Mouse (Mus musculus): ENCODE data around the gene Pnn. TPM values are rescaled to one million over a fixed set of nuclear protein-coding genes. Genes with fewer than 3 reads are reported as not detected.
"Not testable (repeated sequence)": the region's sequence is repeated elsewhere in the genome, so short reads cannot be mapped to it uniquely, and the experiment has no call there.

The Pnn gene
- polyA plus RNA-seq, 1 experiment: 18.6 TPM

- Histone ChIP-seq H3K4me3 (replicated peaks; ENCODE audit: extremely low read depth, low read depth, low read length) (no peak overlapping the region), H3K4me1 (ENCODE audit: control insufficient read depth, insufficient read depth, low read length) (peaks cover 6% of the 10 kb centered on the region)
- 87% methylated on average over 5 of the region's 5 CpGs for WGBS
- no peak for TF ChIP-seq CTCF (IDR thresholded peaks at IDR 0.05; ENCODE audit: insufficient read depth, low read length)
- TF ChIP-seq POLR2A (IDR thresholded peaks at IDR 0.05; ENCODE audit: borderline replicate concordance, extremely low read depth, low read depth, low read length): no peak
- DNase-seq: no peak
Measured at GRCm38 (mm10) chr12:59053166-59053565, 13.5 kb upstream of the Pnn start.

- Histone ChIP-seq H3K4me3 (replicated peaks; ENCODE audit: extremely low read depth, low read depth, low read length) (no peak overlapping the region), H3K4me1 (ENCODE audit: control insufficient read depth, insufficient read depth, low read length) (peaks cover 6% of the 10 kb centered on the region)
- no peak for DNase-seq
- TF ChIP-seq POLR2A (IDR thresholded peaks at IDR 0.05; ENCODE audit: borderline replicate concordance, extremely low read depth, low read depth, low read length): no peak
- no peak for TF ChIP-seq CTCF (IDR thresholded peaks at IDR 0.05; ENCODE audit: insufficient read depth, low read length)
Measured at GRCm38 (mm10) chr12:59053976-59054375, 12.7 kb upstream of the Pnn start.

- no peak for TF ChIP-seq CTCF (IDR thresholded peaks at IDR 0.05; ENCODE audit: insufficient read depth, low read length)
- no peak for TF ChIP-seq POLR2A (IDR thresholded peaks at IDR 0.05; ENCODE audit: borderline replicate concordance, extremely low read depth, low read depth, low read length)
- WGBS: 50% methylated on average over 4 of the region's 4 CpGs
- Histone ChIP-seq H3K4me3 (replicated peaks; ENCODE audit: extremely low read depth, low read depth, low read length) (no peak overlapping the region), H3K4me1 (ENCODE audit: control insufficient read depth, insufficient read depth, low read length) (peaks cover 13% of the 10 kb centered on the region)
- no peak for DNase-seq
Measured at GRCm38 (mm10) chr12:59055196-59055850, 11.4 kb upstream of the Pnn start.

DNA sequence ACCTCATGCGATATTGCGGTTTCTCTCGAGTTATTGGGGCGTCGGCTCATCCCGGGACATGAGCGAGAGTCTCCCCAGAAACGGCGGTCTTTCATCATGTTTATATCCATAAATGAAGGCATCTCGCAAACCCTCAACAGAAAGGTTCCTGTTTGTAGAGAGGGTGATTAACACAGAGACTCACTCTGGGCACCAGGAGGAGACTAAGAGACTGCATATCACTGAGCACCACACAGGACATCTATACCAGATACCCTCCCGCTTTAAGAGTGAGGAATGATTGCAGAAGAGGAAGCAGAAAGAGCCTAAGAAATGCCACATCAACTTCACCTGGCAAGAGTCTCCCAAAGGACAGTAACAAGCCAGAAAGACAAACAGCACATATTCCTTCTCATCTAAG is 10.5 kb upstream of the Pnn start:
- WGBS: 95% methylated on average over 11 of the region's 11 CpGs
- Histone ChIP-seq H3K4me3 (replicated peaks; ENCODE audit: extremely low read depth, low read depth, low read length) (no peak overlapping the region), H3K4me1 (ENCODE audit: control insufficient read depth, insufficient read depth, low read length) (peaks cover 14% of the 10 kb centered on the region)
- no peak for TF ChIP-seq CTCF (IDR thresholded peaks at IDR 0.05; ENCODE audit: insufficient read depth, low read length)
- no peak for TF ChIP-seq POLR2A (IDR thresholded peaks at IDR 0.05; ENCODE audit: borderline replicate concordance, extremely low read depth, low read depth, low read length)
- DNase-seq: no peak

- H3K4me3 ChIP-seq (replicated peaks; ENCODE audit: extremely low read depth, low read depth, low read length); DNase-seq: not testable (repeated sequence)
- peaks cover 11% of the 10 kb centered on the region for H3K4me1 ChIP-seq (ENCODE audit: control insufficient read depth, insufficient read depth, low read length)
- WGBS: 77% methylated on average over 5 of the region's 5 CpGs
Measured at GRCm38 (mm10) chr12:59058242-59058641, 8.4 kb upstream of the Pnn start.

DNA sequence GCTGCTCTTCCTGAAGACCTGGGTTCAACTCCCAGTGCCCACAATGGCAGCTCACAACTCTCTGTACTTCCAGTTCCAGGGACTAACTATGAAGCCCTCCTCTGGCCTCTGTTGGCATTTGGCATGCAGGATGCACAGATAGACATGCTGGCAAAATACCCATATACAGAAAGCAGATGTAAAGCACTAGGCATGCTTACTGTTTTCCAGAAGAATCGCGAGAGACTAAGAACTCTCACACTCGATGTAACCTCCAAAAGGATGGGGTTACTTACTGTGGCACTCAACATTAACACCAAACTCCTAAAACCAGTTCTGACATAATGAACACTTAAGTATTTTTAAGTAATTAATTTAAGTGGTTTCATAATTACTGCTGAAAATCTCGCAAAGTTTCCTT is 6.4 kb upstream of the Pnn start:
- TF ChIP-seq CTCF (IDR thresholded peaks at IDR 0.05; ENCODE audit: insufficient read depth, low read length): no peak
- Histone ChIP-seq H3K4me1 (ENCODE audit: control insufficient read depth, insufficient read depth, low read length) (peaks cover 9% of the 10 kb centered on the region), H3K4me3 (replicated peaks; ENCODE audit: extremely low read depth, low read depth, low read length) (peak overlapping the region; percentile 87)
- DNase-seq: no peak
- 25% methylated on average over 4 of the region's 4 CpGs for WGBS

- DNase-seq: peak; percentile 72
- Histone ChIP-seq H3K4me3 (replicated peaks; ENCODE audit: extremely low read depth, low read depth, low read length) (peak within 1 kb of the TSS; percentile 87), H3K4me1 (ENCODE audit: control insufficient read depth, insufficient read depth, low read length) (peaks cover 11% of the 10 kb centered on the region)
- under 1% methylated on average over 49 of the region's 49 CpGs for WGBS
- peak; percentile 65; the same call in 1 of the 2 replicates for TF ChIP-seq POLR2A (IDR thresholded peaks at IDR 0.05; ENCODE audit: borderline replicate concordance, extremely low read depth, low read depth, low read length)
- 0 out of 2 replicates have a peak, but pooled peaks have one; percentile 20 for TF ChIP-seq CTCF (IDR thresholded peaks at IDR 0.05; ENCODE audit: insufficient read depth, low read length)
Measured at GRCm38 (mm10) chr12:59060993-59061595, 5.6 kb upstream of the Pnn start, which contains the start of gene Trappc6b. Gene Trappc6b, minus strand, starts transcription at chr12:59061472.

DNA sequence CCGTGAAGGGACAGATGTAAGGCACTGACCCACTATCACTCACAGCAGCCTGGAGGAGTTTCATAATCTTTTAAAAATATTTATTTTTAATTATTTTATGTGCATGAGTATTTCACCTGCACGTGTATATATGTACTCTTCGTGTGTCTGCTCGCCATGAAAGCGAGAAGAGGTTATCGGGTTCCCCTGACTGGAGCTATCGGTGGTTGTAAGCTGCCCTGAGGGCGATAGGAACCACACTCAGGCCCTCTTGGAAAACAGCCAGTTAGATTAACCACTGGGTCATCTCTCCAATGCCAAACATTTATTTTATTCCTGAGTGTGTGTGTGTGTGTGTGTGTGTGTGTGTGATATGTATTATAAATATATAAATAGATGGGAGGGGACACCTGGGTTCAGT is 1.8 kb upstream of the Pnn start:
- TF ChIP-seq POLR2A (IDR thresholded peaks at IDR 0.05; ENCODE audit: borderline replicate concordance, extremely low read depth, low read depth, low read length) (no peak), CTCF (IDR thresholded peaks at IDR 0.05; ENCODE audit: insufficient read depth, low read length) (no peak)
- Histone ChIP-seq H3K4me3 (replicated peaks; ENCODE audit: extremely low read depth, low read depth, low read length) (no peak overlapping the region), H3K4me1 (ENCODE audit: control insufficient read depth, insufficient read depth, low read length) (peaks cover 6% of the 10 kb centered on the region)
- WGBS: 85% methylated on average over 8 of the region's 8 CpGs
- DNase-seq: no peak

DNA sequence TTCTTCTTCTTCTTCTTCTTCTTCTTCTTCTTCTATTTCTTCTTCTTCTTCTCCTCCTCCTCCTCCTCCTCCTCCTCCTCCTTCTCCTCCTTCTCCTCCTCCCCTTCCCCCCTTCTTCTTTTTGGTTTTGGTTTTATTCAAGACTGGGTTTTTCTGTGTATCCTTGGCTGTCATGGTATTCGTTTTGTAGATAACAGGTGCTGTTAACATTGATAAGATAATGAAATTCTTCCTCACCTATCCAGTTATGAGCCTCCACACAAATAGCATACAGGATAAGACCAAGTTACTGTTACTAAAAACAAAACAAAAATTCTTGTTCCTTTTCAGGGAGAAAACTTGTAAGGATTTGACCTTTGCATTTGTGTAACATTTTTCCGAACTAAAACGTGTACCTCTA is 908 bp upstream of the Pnn start:
- 43% methylated on average over 3 of the region's 3 CpGs for WGBS
- no peak overlapping the region for H3K4me3 ChIP-seq (replicated peaks; ENCODE audit: extremely low read depth, low read depth, low read length)

GRCm38 (mm10) chr12:59067095-59067494 is 411 bp downstream of the Pnn start:
- H3K4me1 ChIP-seq (ENCODE audit: control insufficient read depth, insufficient read depth, low read length): peaks cover 4% of the 10 kb centered on the region
- H3K4me3 ChIP-seq (replicated peaks; ENCODE audit: extremely low read depth, low read depth, low read length): peak overlapping the region; percentile 96
- 0% methylated on average over 41 of the region's 41 CpGs for WGBS
- TF ChIP-seq CTCF (IDR thresholded peaks at IDR 0.05; ENCODE audit: insufficient read depth, low read length) (no peak), POLR2A (IDR thresholded peaks at IDR 0.05; ENCODE audit: borderline replicate concordance, extremely low read depth, low read depth, low read length) (no peak)
- DNase-seq: no peak

More for the DNA sequence above, 908 bp upstream of the Pnn start:
- no peak for DNase-seq
- TF ChIP-seq POLR2A (IDR thresholded peaks at IDR 0.05; ENCODE audit: borderline replicate concordance, extremely low read depth, low read depth, low read length): no peak
- no peak for TF ChIP-seq CTCF (IDR thresholded peaks at IDR 0.05; ENCODE audit: insufficient read depth, low read length)
- H3K4me1 ChIP-seq (ENCODE audit: control insufficient read depth, insufficient read depth, low read length): peaks cover 4% of the 10 kb centered on the region

All from lung, adult 2 months (tissue).